8 mouse cellular contexts compared by ENCODE assay signal in the genomic region with DNA sequence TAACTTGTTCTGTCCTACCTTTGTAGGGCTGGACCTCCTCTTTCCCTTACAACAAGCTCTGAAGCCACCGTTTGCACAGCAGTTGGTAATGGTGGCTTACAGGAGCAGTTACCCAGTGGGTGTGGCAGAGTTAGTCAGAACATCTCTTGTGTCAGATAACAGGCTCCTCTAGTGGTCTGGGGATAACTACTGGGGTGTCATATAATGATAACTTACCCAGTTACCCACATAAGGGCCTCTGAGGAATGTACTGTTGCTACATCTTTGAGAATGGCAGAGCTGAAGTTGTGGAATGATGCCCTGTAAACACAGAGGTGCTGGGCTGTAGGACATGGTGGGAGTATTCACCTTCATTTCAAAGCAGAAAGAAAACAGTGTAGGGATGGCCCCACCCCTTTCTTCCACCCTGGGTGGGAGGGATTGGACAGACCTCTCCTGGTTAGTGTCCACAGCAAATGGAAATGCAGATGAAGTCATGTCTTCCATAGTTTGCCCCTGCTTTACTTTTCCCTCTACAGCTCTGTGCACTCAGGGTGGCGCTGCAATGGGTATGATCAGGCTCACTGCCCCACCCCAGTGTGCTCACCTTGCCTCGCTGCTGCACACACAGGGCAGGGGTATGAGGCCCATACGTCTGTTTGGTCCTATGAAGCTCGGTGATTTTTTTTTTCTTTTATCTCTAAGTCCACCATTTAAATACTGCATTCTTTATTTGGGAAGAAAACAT. TPM values are rescaled to one million over a fixed set of nuclear protein-coding genes. Genes with fewer than 3 reads are reported as not detected.
DNase-seq lines count a peak whose midpoint lies in the region; ATAC-seq and TF ChIP-seq lines count a peak whose summit lies in the region.

No protein-coding gene starts in this region.

- TF ChIP-seq EP300 in heart, adult 2 months (IDR thresholded peaks at IDR 0.05; ENCODE audit: insufficient read depth, low read depth, low read length), result no peak

- H3K4me1 ChIP-seq in heart, adult 2 months (ENCODE audit: control insufficient read depth, insufficient read depth, low read length), result peaks cover 2% of the 10 kb centered on the region; the same call in 1 of the 2 replicates
- 0 out of 2 replicates have a peak, but pooled peaks cover 4% of the 10 kb centered on the region for H3K4me1 ChIP-seq in hindbrain, embryonic 11.5 days (replicated peaks; ENCODE audit: control insufficient read depth, insufficient read depth, low read length)

- H3K9ac ChIP-seq in heart, adult 2 months (ENCODE audit: low read depth, low read length), result no peak overlapping the region
- peak overlapping the region; percentile 60 for H3K9ac ChIP-seq in hindbrain, embryonic 11.5 days (ENCODE audit: low read depth, low read length)

- no peak for TF ChIP-seq POLR2A in heart, adult 2 months (IDR thresholded peaks at IDR 0.05; ENCODE audit: insufficient read depth, low read depth, low read length)

- no peaks in the 10 kb centered on the region for H3K36me3 ChIP-seq in heart, adult 2 months (ENCODE audit: control insufficient read depth, insufficient read depth, low read length)
- no peaks in the 10 kb centered on the region for H3K36me3 ChIP-seq in hindbrain, embryonic 11.5 days (ENCODE audit: control insufficient read depth, insufficient read depth, low read length)

- peak overlapping the region; percentile 50 for H3K4me2 ChIP-seq in hindbrain, embryonic 11.5 days (replicated peaks; ENCODE audit: low read depth, low read length)

- no peak for TF ChIP-seq CTCF in heart, adult 2 months (IDR thresholded peaks at IDR 0.05)

- DNase-seq in heart, adult 2 months, result no peak
- DNase-seq in heart, postnatal 4 days, result no peak
- DNase-seq in MEL-GATA-1-ER (ENCODE audit: extremely low read depth, low read depth), result peak; percentile 77
- no peak for DNase-seq in hindbrain, embryonic 11.5 days (ENCODE audit: low spot score)
- no peak for DNase-seq in adrenal gland, adult 8-10 months
- no peak for DNase-seq in adrenal gland, postnatal 25 days
- no peak for DNase-seq in frontal cortex, postnatal 36 days (ENCODE audit: low spot score in 2 of 2)

- no peaks in the 10 kb centered on the region for H3K79me2 ChIP-seq in heart, adult 2 months (replicated peaks; ENCODE audit: control insufficient read depth, insufficient read depth, low read length)

- 38% methylated on average over 5 of the region's 5 CpGs for WGBS in heart, adult 2 months
- 10% methylated on average over 5 of the region's 5 CpGs for WGBS in hindbrain, embryonic 11.5 days

- ATAC-seq in hindbrain, embryonic 11.5 days (ENCODE audit: low FRiP score), result peak; percentile 66
- ATAC-seq in megakaryocyte progenitor cell, adult 5-6 weeks (replicated peaks; ENCODE audit: poor library complexity), result peak; percentile 62

- no peaks in the 10 kb centered on the region for H3K27me3 ChIP-seq in heart, adult 2 months (ENCODE audit: control insufficient read depth, insufficient read depth, low read length)
- no peaks in the 10 kb centered on the region for H3K27me3 ChIP-seq in hindbrain, embryonic 11.5 days (ENCODE audit: control insufficient read depth, insufficient read depth, low read length)

- no peaks in the 10 kb centered on the region for H3K9me3 ChIP-seq in hindbrain, embryonic 11.5 days (ENCODE audit: control insufficient read depth, low read length)

- H3K27ac ChIP-seq in heart, adult 2 months, result no peak overlapping the region
- peak overlapping the region; percentile 75 for H3K27ac ChIP-seq in hindbrain, embryonic 11.5 days (ENCODE audit: low read depth, low read length)

- peak overlapping the region; percentile 29; the same call in 1 of the 2 replicates for H3K4me3 ChIP-seq in heart, adult 2 months
- peak overlapping the region; percentile 28 for H3K4me3 ChIP-seq in hindbrain, embryonic 11.5 days (ENCODE audit: low read depth, low read length)

- intact Hi-C loops in heart, adult 2 months (cut with DNase I), result loop anchor here (2.0 kb wide), 1 partner anchor 16 kb away; a partner anchor contains a TSS

RNA-seq across cellular contexts. Expression of a gene that starts 1.6 kb away (rescaled TPM):
- not detected for total RNA-seq in heart, adult 2 months (2021)
- polyA plus RNA-seq in heart, adult 2 months (2012; rRNA removed), result 0.06 and 0.12 TPM in 2 replicates
- total RNA-seq in heart, postnatal 4 days (2021), result under 1 TPM in 1 of 2 experiments, not detected in 1; 0.23 TPM
- polyA plus RNA-seq in hindbrain, embryonic 11.5 days (2014; fragmentation: Nextera tagmentation; extraction: Ambion mirVana), result 0.48 and 0.91 TPM in 2 replicates
- 2.0 and 2.1 TPM in 2 replicates for total RNA-seq in megakaryocyte progenitor cell, adult 5-6 weeks (2015)
- total RNA-seq in megakaryocyte progenitor cell, adult 5-6 weeks (2017), result 0.75 and 1.5 TPM in 2 replicates
- total RNA-seq in adrenal gland, adult 8-10 months (2022), result under 1 TPM; 0.14 to 0.46 (median 0.19) TPM
- 0.15 and 1.1 TPM in 2 replicates for total RNA-seq in adrenal gland, postnatal 25 days (2021)

RNA-seq across cellular contexts. Expression of a gene that starts 7.5 kb away (rescaled TPM):
- total RNA-seq in heart, adult 2 months (2021), result 1 to 10 TPM; 5.0 to 6.6 TPM
- polyA plus RNA-seq in heart, adult 2 months (2012; rRNA removed), result 9.2 and 15.6 TPM in 2 replicates
- 10 to 100 TPM; 11.8 to 16.2 TPM for total RNA-seq in heart, postnatal 4 days (2021)
- 8.2 and 9.5 TPM in 2 replicates for polyA plus RNA-seq in hindbrain, embryonic 11.5 days (2014; fragmentation: Nextera tagmentation; extraction: Ambion mirVana)
- total RNA-seq in megakaryocyte progenitor cell, adult 5-6 weeks (2015), result 4.2 and 4.8 TPM in 2 replicates
- total RNA-seq in megakaryocyte progenitor cell, adult 5-6 weeks (2017), result 4.2 and 8.2 TPM in 2 replicates
- 10 to 100 TPM; 15.3 to 39.9 (median 31.0) TPM for total RNA-seq in adrenal gland, adult 8-10 months (2022)
- total RNA-seq in adrenal gland, postnatal 25 days (2021), result 21.2 and 22.7 TPM in 2 replicates

RNA-seq across cellular contexts. Expression of a gene that starts 15.2 kb away (rescaled TPM):
- total RNA-seq in heart, adult 2 months (2021), result 10 to 100 TPM; 17.6 to 21.6 TPM
- 33.5 and 36.5 TPM in 2 replicates for polyA plus RNA-seq in heart, adult 2 months (2012; rRNA removed)
- total RNA-seq in heart, postnatal 4 days (2021), result 10 to 100 TPM; 24.7 to 27.0 TPM
- polyA plus RNA-seq in hindbrain, embryonic 11.5 days (2014; fragmentation: Nextera tagmentation; extraction: Ambion mirVana), result 11.9 and 13.6 TPM in 2 replicates
- total RNA-seq in megakaryocyte progenitor cell, adult 5-6 weeks (2015), result 1.7 TPM in 2 replicates
- 2.3 and 2.7 TPM in 2 replicates for total RNA-seq in megakaryocyte progenitor cell, adult 5-6 weeks (2017)
- 10 to 100 TPM; 29.5 to 52.6 (median 34.7) TPM for total RNA-seq in adrenal gland, adult 8-10 months (2022)
- 24.6 and 32.3 TPM in 2 replicates for total RNA-seq in adrenal gland, postnatal 25 days (2021)

RNA-seq across cellular contexts. Expression of a gene that starts 16.8 kb away (rescaled TPM):
- total RNA-seq in heart, adult 2 months (2021), result 10 to 100 TPM; 21.7 to 23.2 TPM
- 30.4 and 33.3 TPM in 2 replicates for polyA plus RNA-seq in heart, adult 2 months (2012; rRNA removed)
- total RNA-seq in heart, postnatal 4 days (2021), result 10 to 100 TPM; 12.9 to 15.3 TPM
- 8.7 and 9.4 TPM in 2 replicates for polyA plus RNA-seq in hindbrain, embryonic 11.5 days (2014; fragmentation: Nextera tagmentation; extraction: Ambion mirVana)
- 15.6 and 18.5 TPM in 2 replicates for total RNA-seq in megakaryocyte progenitor cell, adult 5-6 weeks (2015)
- 3.1 and 7.3 TPM in 2 replicates for total RNA-seq in megakaryocyte progenitor cell, adult 5-6 weeks (2017)
- 10 to 100 TPM; 17.5 to 31.1 (median 22.6) TPM for total RNA-seq in adrenal gland, adult 8-10 months (2022)
- 17.2 and 19.1 TPM in 2 replicates for total RNA-seq in adrenal gland, postnatal 25 days (2021)

RNA-seq across cellular contexts. Expression of a gene that starts 47.4 kb away (rescaled TPM):
- 1 to 10 TPM; 8.3 to 9.6 TPM for total RNA-seq in heart, adult 2 months (2021)
- 26.1 and 36.0 TPM in 2 replicates for polyA plus RNA-seq in heart, adult 2 months (2012; rRNA removed)
- total RNA-seq in heart, postnatal 4 days (2021), result 1 to 10 TPM; 8.3 to 9.4 TPM
- 20.4 and 22.3 TPM in 2 replicates for polyA plus RNA-seq in hindbrain, embryonic 11.5 days (2014; fragmentation: Nextera tagmentation; extraction: Ambion mirVana)
- 22.9 and 28.7 TPM in 2 replicates for total RNA-seq in megakaryocyte progenitor cell, adult 5-6 weeks (2015)
- 13.4 and 13.8 TPM in 2 replicates for total RNA-seq in megakaryocyte progenitor cell, adult 5-6 weeks (2017)
- total RNA-seq in adrenal gland, adult 8-10 months (2022), result 10 to 100 TPM; 27.3 to 34.7 (median 31.8) TPM
- 28.5 and 37.2 TPM in 2 replicates for total RNA-seq in adrenal gland, postnatal 25 days (2021)
